Mouse (Mus musculus): Measurements from ENCODE around the gene Mrps15. TPM values are rescaled to one million over a fixed set of nuclear protein-coding genes. Genes with fewer than 3 reads are reported as not detected.
A peak's percentile ranks its signal among the peaks of the same experiment; 100 is the strongest.

Gene Mrps15
- polyA plus RNA-seq, 1 experiment from 2014 or later = 158 TPM

DNA sequence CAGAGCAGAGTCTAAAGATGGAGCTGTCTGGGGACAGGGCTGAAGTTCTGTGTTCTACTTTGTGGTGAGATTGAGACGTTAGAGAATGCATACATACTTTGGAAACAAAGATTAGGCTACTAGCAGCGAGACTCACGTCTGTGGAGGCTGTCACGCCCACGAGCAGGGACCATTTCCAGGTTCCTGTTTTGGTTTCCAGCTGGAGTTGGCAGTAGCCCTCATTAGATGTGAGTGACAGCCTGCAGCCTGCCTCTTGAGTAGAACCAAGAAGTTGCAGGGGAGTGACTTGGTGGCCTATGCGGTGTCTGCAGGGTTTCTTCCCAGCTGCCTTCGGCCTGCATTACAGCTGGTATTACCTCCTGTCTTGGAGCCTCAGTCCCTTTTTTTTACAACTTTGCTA is 4.9 kb downstream of the Mrps15 start:
- Histone ChIP-seq H3K9ac (no peak overlapping the region), H3K27me3 (no peaks in the 10 kb centered on the region), H3K27ac (no peak overlapping the region), H3K4me3 (no peak overlapping the region), H3K4me1 (peaks cover 7% of the 10 kb centered on the region), H3K9me3 (no peaks in the 10 kb centered on the region), H3K4me2 (replicated peaks) (no peak overlapping the region), H3K36me3 (peaks cover 49% of the 10 kb centered on the region)
- 85% methylated on average over 7 of the region's 7 CpGs for WGBS
- ATAC-seq (ENCODE audit: insufficient number of reproducible peaks, insufficient read depth, low FRiP score, low TSS enrichment) = no peak

DNA sequence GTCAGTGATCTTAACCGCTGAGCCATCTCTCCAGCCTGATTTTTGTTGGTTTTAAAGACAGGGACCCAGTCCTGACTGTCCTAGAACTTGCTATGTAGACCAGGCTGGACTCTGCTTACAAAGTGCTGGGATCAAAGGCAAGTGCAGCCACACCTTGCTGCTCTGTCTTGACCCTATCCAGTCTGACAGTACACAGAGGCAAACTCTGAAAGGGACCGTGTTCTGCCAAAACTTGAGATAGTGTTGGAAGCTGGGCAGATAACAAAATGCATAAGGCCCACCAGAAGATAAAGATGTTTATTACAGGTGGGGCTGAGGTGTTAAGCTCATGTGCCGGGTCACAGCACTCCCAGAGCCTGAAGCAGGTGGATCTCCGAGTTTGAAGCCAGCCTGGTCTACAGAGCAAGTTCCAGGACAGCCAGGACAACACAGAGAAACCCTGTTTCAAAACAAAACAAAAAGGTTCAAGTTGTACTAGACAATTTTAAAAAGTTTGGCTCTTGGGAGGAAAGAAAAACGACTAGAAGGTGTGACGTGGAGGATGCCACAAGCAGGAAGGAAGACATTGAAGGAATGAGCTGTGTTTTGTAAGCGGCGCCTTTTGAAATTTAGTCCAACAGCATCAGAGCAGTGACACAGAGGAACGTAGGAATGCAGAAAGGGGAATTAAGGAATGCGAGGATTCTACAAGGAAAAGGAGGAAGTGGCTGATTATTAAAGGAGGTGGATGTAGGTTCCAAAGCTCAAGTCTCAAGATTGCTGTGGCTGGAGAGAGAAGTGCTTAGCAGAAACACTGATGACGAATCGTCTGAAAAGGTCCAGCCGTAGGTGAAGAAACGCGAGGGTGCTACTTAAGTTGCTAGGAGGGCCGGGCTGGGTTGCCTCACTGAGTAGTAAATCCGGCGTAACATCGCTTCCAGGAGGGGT is 10.7 kb downstream of the Mrps15 start:
- H3K9me3 ChIP-seq = no peaks in the 10 kb centered on the region
- peaks cover 17% of the 10 kb centered on the region for H3K4me1 ChIP-seq
- ATAC-seq (ENCODE audit: insufficient number of reproducible peaks, insufficient read depth, low FRiP score, low TSS enrichment) = no peak; the same call in 1 of the 2 replicates
- H3K4me3 ChIP-seq = peak overlapping the region; percentile 61
- WGBS = 17% methylated on average over 19 of the region's 19 CpGs
- H3K36me3 ChIP-seq = peaks cover 23% of the 10 kb centered on the region
- no peaks in the 10 kb centered on the region for H3K27me3 ChIP-seq
- peak overlapping the region; percentile 62 for H3K9ac ChIP-seq
- peak overlapping the region; percentile 56; the same call in 1 of the 2 replicates for H3K27ac ChIP-seq
- peak overlapping the region; percentile 82 for H3K4me2 ChIP-seq (replicated peaks)

DNA sequence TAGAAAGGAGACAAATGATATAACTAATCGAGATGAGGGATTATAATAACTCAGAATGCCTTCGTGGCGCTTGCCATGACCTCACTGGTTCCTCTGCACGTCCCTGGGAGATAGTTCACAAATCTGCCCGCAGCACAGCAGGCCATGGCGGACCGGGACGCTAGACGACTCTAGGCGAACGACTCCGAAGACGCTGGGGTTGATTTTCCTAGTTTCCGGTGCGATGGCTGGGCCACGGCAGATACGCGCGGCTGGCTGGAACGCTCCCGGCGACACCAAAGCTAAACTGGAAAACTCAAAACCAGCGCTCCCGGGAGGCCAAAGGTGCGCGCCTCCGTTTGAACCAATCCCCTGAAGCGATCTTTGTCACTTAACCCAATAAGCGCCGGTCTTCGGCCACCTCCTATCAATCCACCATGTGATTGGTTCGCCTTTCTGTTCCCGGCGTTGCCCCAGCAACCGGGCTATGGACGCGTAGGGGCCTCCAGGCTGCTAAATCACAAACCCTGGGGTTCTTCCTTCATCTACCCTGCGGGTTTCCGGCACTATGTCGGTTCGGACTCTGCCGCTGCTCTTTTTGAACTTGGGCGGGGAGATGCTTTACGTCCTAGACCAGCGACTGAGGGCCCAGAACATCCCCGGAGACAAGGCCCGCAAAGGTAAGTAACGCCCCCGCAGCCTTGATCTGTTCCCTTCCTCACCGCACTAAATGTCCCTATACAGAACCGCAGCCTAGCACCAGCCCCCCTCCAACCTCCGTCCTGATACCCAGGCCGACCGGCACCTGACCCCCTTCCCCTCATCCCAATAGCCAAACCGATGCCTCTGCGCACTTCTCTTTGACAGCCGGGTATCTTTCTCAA is 11.6 kb downstream of the Mrps15 start, which contains the start of gene Oscp1:
Gene Oscp1 (plus strand): TSS at position 432 of the 863 bp plus-strand sequence.
- ATAC-seq (ENCODE audit: insufficient number of reproducible peaks, insufficient read depth, low FRiP score, low TSS enrichment) = peak; percentile 93
- H3K27me3 ChIP-seq = no peaks in the 10 kb centered on the region
- WGBS = under 1% methylated on average over 57 of the region's 57 CpGs
- H3K4me2 ChIP-seq (replicated peaks) = peak within 1 kb of the TSS; percentile 82
- peaks cover 17% of the 10 kb centered on the region for H3K4me1 ChIP-seq
- no peaks in the 10 kb centered on the region for H3K9me3 ChIP-seq
- H3K4me3 ChIP-seq = peak within 1 kb of the TSS; percentile 61
- peak within 1 kb of the TSS; percentile 62 for H3K9ac ChIP-seq
- peak within 1 kb of the TSS; percentile 56; the same call in 1 of the 2 replicates for H3K27ac ChIP-seq
- peaks cover 22% of the 10 kb centered on the region for H3K36me3 ChIP-seq

DNA sequence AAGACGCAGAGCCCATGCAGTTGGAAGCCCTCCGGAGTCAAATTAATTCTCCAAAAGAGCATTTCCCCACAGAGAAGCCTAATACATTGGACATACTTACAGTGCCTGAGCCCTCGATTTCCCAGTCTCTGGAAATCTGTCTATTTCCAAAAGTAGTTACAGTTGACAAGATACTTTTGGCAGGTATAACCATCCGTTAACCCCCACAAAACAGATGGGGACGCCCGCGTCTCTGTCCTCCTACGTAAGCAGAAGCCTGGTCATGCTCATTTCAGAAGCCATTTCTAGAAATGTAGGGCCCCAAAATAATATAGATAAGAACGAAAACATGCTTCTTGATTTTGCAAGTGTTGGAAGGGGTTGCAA is 12.3 kb downstream of the Mrps15 start:
- peak overlapping the region; percentile 62 for H3K9ac ChIP-seq
- no peak overlapping the region for H3K27ac ChIP-seq
- ATAC-seq (ENCODE audit: insufficient number of reproducible peaks, insufficient read depth, low FRiP score, low TSS enrichment) = no peak
- peak overlapping the region; percentile 82 for H3K4me2 ChIP-seq (replicated peaks)
- H3K36me3 ChIP-seq = peaks cover 22% of the 10 kb centered on the region
- peaks cover 17% of the 10 kb centered on the region for H3K4me1 ChIP-seq
- H3K4me3 ChIP-seq = peak overlapping the region; percentile 61
- no peaks in the 10 kb centered on the region for H3K9me3 ChIP-seq
- H3K27me3 ChIP-seq = no peaks in the 10 kb centered on the region
- WGBS = 40% methylated on average over 9 of the region's 9 CpGs

DNA sequence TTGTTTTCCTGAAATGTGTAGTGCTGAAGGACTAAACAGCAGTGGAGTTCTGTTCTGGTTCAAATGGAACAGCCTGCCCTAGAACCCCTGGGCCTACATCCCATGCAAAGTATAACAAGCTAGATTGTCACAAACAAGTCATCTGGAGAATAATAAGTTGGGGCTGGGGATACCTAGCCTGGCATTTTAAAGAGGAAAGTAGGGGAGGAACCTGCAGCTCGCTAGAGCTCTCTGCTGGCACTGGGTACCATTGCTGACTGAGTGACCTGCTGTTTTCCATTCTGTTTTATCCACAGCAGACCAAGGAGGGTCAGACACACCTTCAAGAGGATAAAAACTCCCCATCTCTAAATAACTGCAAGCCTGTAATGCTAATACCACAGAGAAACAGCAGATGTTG is 16.1 kb downstream of the Mrps15 start:
- Histone ChIP-seq H3K27me3 (no peaks in the 10 kb centered on the region), H3K36me3 (no peaks in the 10 kb centered on the region), H3K27ac (no peak overlapping the region), H3K4me2 (replicated peaks) (no peak overlapping the region), H3K9me3 (no peaks in the 10 kb centered on the region), H3K9ac (no peak overlapping the region), H3K4me3 (no peak overlapping the region), H3K4me1 (peaks cover 8% of the 10 kb centered on the region)
- WGBS = 23% methylated on average over 1 of the region's 1 CpGs
- no peak for ATAC-seq (ENCODE audit: insufficient number of reproducible peaks, insufficient read depth, low FRiP score, low TSS enrichment)

DNA sequence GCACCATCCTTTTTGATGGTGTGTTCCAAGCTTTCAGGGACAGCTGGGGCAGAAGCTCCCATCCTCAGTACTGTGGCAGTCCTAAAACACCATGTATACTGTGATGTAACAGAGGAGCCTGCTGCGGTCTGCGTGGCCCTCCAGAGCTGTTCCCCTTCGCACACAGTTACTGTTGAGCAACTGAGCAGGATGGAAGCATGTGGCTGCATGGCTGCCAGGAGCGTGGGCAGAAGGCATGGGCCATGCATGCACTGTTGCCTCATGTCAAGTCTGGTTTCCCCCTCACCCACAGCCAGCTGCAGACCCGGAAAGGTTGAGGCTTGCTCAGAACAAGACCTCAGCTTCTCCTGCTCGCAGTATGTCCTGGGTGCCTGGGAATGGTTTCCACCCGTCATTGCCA is 18.5 kb downstream of the Mrps15 start:
- Histone ChIP-seq H3K4me3 (no peak overlapping the region), H3K9ac (no peak overlapping the region), H3K4me2 (replicated peaks) (no peak overlapping the region), H3K27me3 (no peaks in the 10 kb centered on the region), H3K4me1 (no peaks in the 10 kb centered on the region), H3K9me3 (no peaks in the 10 kb centered on the region), H3K36me3 (no peaks in the 10 kb centered on the region), H3K27ac (no peak overlapping the region)
- WGBS = 88% methylated on average over 7 of the region's 7 CpGs
- no peak for ATAC-seq (ENCODE audit: insufficient number of reproducible peaks, insufficient read depth, low FRiP score, low TSS enrichment)

DNA sequence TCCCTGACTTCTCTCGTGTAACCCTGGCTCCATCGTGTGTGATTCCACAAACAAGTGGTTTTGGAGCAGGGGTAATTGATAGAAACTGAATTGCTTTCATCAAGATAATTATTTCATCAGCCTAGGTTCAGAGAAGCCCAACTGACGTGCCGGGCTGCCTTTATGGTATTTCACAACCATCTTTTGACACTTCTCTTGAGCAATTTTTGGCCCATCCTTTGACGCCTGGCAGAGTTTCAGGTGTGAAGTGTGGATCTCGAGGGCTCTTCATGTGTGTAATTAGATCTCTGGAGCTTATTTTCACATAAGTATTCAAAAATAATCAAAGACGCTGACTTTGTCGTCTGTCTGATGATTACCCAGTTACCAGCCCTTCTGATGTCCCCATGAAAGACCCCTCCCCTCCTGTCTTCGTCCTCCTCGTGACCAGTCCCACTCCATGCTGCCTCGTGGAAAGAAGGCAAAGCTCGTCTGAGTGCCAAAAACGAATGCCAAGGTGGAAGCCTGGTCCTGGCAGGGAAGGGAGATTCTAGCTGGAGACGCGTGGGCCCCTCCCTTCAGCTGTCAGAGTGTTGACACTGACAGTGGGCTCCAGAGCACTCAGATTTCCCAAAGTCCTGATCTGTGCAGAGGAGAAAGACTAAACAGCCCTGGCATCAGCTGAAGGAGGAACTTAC is 20.8 kb downstream of the Mrps15 start:
- Histone ChIP-seq H3K4me3 (no peak overlapping the region), H3K36me3 (no peaks in the 10 kb centered on the region), H3K9me3 (no peaks in the 10 kb centered on the region), H3K9ac (no peak overlapping the region), H3K4me2 (replicated peaks) (no peak overlapping the region), H3K27ac (no peak overlapping the region), H3K4me1 (no peaks in the 10 kb centered on the region), H3K27me3 (no peaks in the 10 kb centered on the region)
- ATAC-seq (ENCODE audit: insufficient number of reproducible peaks, insufficient read depth, low FRiP score, low TSS enrichment) = no peak
- WGBS = 76% methylated on average over 15 of the region's 15 CpGs

DNA sequence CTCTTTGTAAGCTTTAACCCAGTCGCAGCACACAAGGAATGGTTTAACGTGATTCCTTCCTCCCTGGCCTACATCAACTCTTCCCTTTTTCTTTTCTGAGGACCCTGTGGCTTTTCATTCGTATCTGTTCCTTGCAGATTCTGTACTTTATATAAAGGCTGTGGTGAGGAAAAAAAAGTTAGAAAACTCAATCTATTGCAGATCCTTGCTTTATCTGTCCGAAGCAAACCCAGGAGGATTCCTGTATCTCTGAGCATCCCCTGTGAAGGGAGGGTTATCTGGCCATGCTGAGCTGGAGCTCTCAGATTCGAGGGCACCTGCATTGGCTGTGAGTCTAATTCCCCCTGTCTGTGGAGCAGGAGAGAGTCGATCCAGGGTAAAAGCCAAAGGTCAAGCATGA is 22.1 kb downstream of the Mrps15 start:
- Histone ChIP-seq H3K4me1 (no peaks in the 10 kb centered on the region), H3K4me3 (no peak overlapping the region), H3K9me3 (no peaks in the 10 kb centered on the region), H3K27me3 (no peaks in the 10 kb centered on the region), H3K9ac (no peak overlapping the region), H3K4me2 (replicated peaks) (no peak overlapping the region), H3K36me3 (no peaks in the 10 kb centered on the region), H3K27ac (no peak overlapping the region)
- 81% methylated on average over 6 of the region's 6 CpGs for WGBS
- ATAC-seq (ENCODE audit: insufficient number of reproducible peaks, insufficient read depth, low FRiP score, low TSS enrichment) = no peak

DNA sequence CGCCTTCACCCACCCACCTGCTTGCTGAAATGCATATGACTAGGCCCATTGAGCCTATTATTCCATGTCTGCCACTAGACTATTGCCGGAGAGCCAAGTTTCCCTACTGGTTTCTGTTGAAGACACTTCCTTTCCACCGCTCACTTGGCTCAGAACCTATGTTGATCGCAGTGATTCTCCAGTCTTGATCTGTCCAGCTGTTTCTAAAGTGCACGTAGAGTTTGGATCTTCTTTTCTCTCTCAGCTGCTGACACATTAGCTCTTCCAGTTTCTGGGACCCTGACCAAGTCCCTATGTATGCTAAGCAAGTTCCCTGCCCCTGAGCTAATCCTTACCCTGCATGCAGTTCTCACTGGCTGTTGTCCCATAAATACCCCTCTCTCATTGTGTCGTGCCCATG is 31.1 kb downstream of the Mrps15 start:
- no peaks in the 10 kb centered on the region for H3K27me3 ChIP-seq
- H3K9me3 ChIP-seq = no peaks in the 10 kb centered on the region
- peaks cover under 1% of the 10 kb centered on the region; the same call in 1 of the 2 replicates for H3K36me3 ChIP-seq
- H3K27ac ChIP-seq = no peak overlapping the region
- no peak for ATAC-seq (ENCODE audit: insufficient number of reproducible peaks, insufficient read depth, low FRiP score, low TSS enrichment)
- 86% methylated on average over 6 of the region's 6 CpGs for WGBS
- H3K4me1 ChIP-seq = no peaks in the 10 kb centered on the region
- H3K9ac ChIP-seq = no peak overlapping the region
- H3K4me2 ChIP-seq (replicated peaks) = no peak overlapping the region
- H3K4me3 ChIP-seq = no peak overlapping the region

DNA sequence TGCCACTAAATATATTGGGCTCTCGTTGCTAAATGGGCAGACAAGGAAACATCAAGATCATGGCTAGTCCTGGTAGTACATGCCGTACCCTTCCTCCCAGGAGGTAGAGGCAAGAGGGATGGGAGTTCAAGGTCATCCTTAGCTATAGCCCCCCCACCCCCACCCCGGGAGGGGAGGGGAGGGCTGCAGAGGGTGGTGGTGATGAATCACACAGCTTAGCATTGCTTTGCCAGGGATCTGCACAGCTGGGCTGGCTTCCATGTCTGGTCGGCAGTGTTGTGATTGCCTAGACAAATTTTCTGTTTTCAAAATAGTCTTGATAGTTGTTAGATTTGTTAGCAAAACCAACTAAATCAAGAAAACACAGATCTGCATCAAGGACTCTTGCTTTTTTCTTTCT is 32.5 kb downstream of the Mrps15 start:
- Histone ChIP-seq H3K9me3 (no peaks in the 10 kb centered on the region), H3K4me3 (no peak overlapping the region), H3K9ac (no peak overlapping the region), H3K36me3 (peaks cover 7% of the 10 kb centered on the region; the same call in 1 of the 2 replicates), H3K4me1 (no peaks in the 10 kb centered on the region), H3K27ac (no peak overlapping the region), H3K4me2 (replicated peaks) (no peak overlapping the region), H3K27me3 (no peaks in the 10 kb centered on the region)
- WGBS = 81% methylated on average over 4 of the region's 4 CpGs
- ATAC-seq (ENCODE audit: insufficient number of reproducible peaks, insufficient read depth, low FRiP score, low TSS enrichment) = no peak

DNA sequence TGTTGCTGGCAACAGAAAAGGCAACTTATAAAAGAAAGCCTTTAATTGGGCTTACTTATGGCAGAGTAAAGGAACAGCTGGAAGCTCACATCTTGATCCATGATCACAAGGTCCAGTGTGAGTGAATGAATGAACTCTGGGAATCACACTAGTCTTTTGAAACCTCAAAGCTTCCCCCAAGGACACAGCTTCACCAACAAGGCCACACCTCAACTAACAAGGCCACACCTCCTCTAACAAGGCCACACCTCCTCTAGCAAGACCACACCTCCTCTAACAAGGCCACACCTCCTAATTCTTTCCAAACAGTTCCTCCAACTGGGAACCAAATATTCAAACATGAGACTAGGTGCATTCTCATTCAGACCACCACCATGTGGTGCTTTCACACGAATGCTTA is 34.9 kb downstream of the Mrps15 start:
- WGBS = 88% methylated on average over 1 of the region's 1 CpGs
- H3K4me1 ChIP-seq = 0 out of 2 replicates have a peak, but pooled peaks cover 4% of the 10 kb centered on the region
- no peaks in the 10 kb centered on the region for H3K27me3 ChIP-seq
- no peak overlapping the region for H3K4me3 ChIP-seq
- no peak overlapping the region for H3K27ac ChIP-seq
- no peak overlapping the region for H3K4me2 ChIP-seq (replicated peaks)
- peaks cover 7% of the 10 kb centered on the region; the same call in 1 of the 2 replicates for H3K36me3 ChIP-seq
- H3K9me3 ChIP-seq = no peaks in the 10 kb centered on the region
- no peak for ATAC-seq (ENCODE audit: insufficient number of reproducible peaks, insufficient read depth, low FRiP score, low TSS enrichment)
- H3K9ac ChIP-seq = no peak overlapping the region

Data from embryonic facial prominence, embryonic 12.5 days (tissue).